Mouse (Mus musculus): ENCODE measurements around the gene Cdk5rap1. TPM values are rescaled to one million over a fixed set of nuclear protein-coding genes. Genes with fewer than 3 reads are reported as not detected.

The Cdk5rap1 gene
- polyA plus RNA-seq, 1 experiment, result 23.8 TPM

- Histone ChIP-seq H3K4me1 (ENCODE audit: control insufficient read depth, insufficient read depth, low read length) (no peaks in the 10 kb centered on the region), H3K4me3 (ENCODE audit: low read depth, low read length) (no peak overlapping the region), H3K27me3 (ENCODE audit: control insufficient read depth, insufficient read depth, low read length, poor library complexity, severe bottlenecking) (no peaks in the 10 kb centered on the region), H3K9me3 (replicated peaks; ENCODE audit: control insufficient read depth, insufficient read depth, low read length, poor library complexity, severe bottlenecking) (no peaks in the 10 kb centered on the region), H3K9ac (ENCODE audit: low read depth, poor library complexity, severe bottlenecking) (no peak overlapping the region), H3K36me3 (ENCODE audit: control insufficient read depth, insufficient read depth, low read length, poor library complexity, severe bottlenecking) (no peaks in the 10 kb centered on the region), H3K27ac (ENCODE audit: insufficient read depth, low read length) (no peak overlapping the region)
- TF ChIP-seq EP300 (IDR thresholded peaks at IDR 0.05; ENCODE audit: insufficient read depth, low read depth, low read length) (no peak), CTCF (IDR thresholded peaks at IDR 0.05; ENCODE audit: low read depth, low read length) (no peak), POLR2A (IDR thresholded peaks at IDR 0.05; ENCODE audit: insufficient read depth, low read length) (no peak)
Measured at GRCm38 (mm10) chr2:154394602-154395001, 21.8 kb upstream of the Cdk5rap1 start.

DNA sequence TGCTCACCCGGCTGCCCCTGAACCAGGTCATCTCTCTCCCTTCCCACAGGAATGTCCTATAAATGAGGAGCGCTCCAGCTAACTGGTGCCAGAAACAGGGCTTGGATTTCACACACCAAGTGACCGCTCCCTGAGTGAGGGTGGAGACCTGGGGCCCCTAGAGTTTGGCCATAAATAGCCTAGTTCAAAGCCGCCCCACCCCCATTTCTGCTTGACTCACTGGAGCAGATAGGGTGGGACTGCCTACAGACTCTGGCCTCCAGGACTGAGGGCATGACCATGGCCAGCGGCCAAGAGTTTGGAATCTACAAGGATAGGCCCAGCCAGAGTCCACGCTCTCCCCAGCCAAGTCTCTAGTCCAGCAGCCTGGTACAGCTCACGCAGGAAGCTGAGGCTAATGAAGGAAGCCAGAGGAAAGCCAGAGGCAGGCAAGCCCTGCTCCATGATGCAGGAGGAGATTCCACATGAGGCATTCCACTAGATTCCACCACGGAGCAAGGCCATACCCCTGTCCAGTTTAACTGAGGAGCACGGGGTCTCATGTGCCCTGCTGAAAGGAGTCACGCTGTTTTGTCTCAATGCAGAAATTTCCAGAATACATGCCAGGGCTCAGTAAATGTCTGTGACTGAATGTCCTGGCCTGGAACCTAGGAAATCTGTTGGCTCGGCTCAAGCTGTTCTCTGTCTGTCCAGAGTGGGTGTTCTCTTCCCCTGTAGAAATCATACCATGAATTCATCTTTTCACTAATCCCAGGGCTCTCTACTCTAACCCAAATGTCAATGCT is 17.6 kb upstream of the Cdk5rap1 start:
- no peaks in the 10 kb centered on the region for H3K4me1 ChIP-seq (ENCODE audit: control insufficient read depth, insufficient read depth, low read length)
- TF ChIP-seq POLR2A (IDR thresholded peaks at IDR 0.05; ENCODE audit: insufficient read depth, low read length), result no peak
- no peak for TF ChIP-seq EP300 (IDR thresholded peaks at IDR 0.05; ENCODE audit: insufficient read depth, low read depth, low read length)
- no peak for TF ChIP-seq CTCF (IDR thresholded peaks at IDR 0.05; ENCODE audit: low read depth, low read length)
- no peaks in the 10 kb centered on the region for H3K9me3 ChIP-seq (replicated peaks; ENCODE audit: control insufficient read depth, insufficient read depth, low read length, poor library complexity, severe bottlenecking)
- H3K9ac ChIP-seq (ENCODE audit: low read depth, poor library complexity, severe bottlenecking), result no peak overlapping the region
- no peaks in the 10 kb centered on the region for H3K27me3 ChIP-seq (ENCODE audit: control insufficient read depth, insufficient read depth, low read length, poor library complexity, severe bottlenecking)
- H3K4me3 ChIP-seq (ENCODE audit: low read depth, low read length), result no peak overlapping the region
- H3K36me3 ChIP-seq (ENCODE audit: control insufficient read depth, insufficient read depth, low read length, poor library complexity, severe bottlenecking), result no peaks in the 10 kb centered on the region
- H3K27ac ChIP-seq (ENCODE audit: insufficient read depth, low read length), result no peak overlapping the region

DNA sequence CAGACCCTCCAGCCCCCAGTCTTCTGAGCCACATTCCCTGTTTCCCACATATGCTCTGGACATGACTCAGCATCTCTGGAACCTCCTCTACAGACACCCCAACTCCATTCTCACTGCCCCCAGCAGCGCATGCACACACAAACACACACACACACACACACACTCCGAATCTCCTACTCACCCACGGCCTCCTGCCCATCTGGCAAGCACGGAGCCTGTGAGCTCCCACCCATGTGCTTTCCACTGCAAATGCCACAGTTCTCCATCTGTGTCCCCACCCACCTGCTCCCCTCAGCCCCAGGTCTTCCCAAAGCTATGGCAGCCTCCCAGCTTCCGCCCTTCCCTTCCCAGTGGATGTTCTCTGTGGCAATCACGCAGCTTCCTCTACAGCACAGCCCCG is 6.3 kb upstream of the Cdk5rap1 start:
- Histone ChIP-seq H3K27ac (ENCODE audit: insufficient read depth, low read length) (no peak overlapping the region), H3K36me3 (ENCODE audit: control insufficient read depth, insufficient read depth, low read length, poor library complexity, severe bottlenecking) (no peaks in the 10 kb centered on the region), H3K27me3 (ENCODE audit: control insufficient read depth, insufficient read depth, low read length, poor library complexity, severe bottlenecking) (no peaks in the 10 kb centered on the region), H3K9ac (ENCODE audit: low read depth, poor library complexity, severe bottlenecking) (no peak overlapping the region), H3K4me1 (ENCODE audit: control insufficient read depth, insufficient read depth, low read length) (no peaks in the 10 kb centered on the region), H3K4me3 (ENCODE audit: low read depth, low read length) (no peak overlapping the region), H3K9me3 (replicated peaks; ENCODE audit: control insufficient read depth, insufficient read depth, low read length, poor library complexity, severe bottlenecking) (no peaks in the 10 kb centered on the region)
- TF ChIP-seq EP300 (IDR thresholded peaks at IDR 0.05; ENCODE audit: insufficient read depth, low read depth, low read length) (no peak), CTCF (IDR thresholded peaks at IDR 0.05; ENCODE audit: low read depth, low read length) (no peak)

GRCm38 (mm10) chr2:154374807-154375601 is 2.2 kb upstream of the Cdk5rap1 start:
- no peaks in the 10 kb centered on the region; the same call in 1 of the 2 replicates for H3K36me3 ChIP-seq (ENCODE audit: control insufficient read depth, insufficient read depth, low read length, poor library complexity, severe bottlenecking)
- no peak overlapping the region for H3K9ac ChIP-seq (ENCODE audit: low read depth, poor library complexity, severe bottlenecking)
- TF ChIP-seq CTCF (IDR thresholded peaks at IDR 0.05; ENCODE audit: low read depth, low read length) (no peak), POLR2A (IDR thresholded peaks at IDR 0.05; ENCODE audit: insufficient read depth, low read length) (no peak), EP300 (IDR thresholded peaks at IDR 0.05; ENCODE audit: insufficient read depth, low read depth, low read length) (no peak)
- no peaks in the 10 kb centered on the region for H3K27me3 ChIP-seq (ENCODE audit: control insufficient read depth, insufficient read depth, low read length, poor library complexity, severe bottlenecking)
- H3K9me3 ChIP-seq (replicated peaks; ENCODE audit: control insufficient read depth, insufficient read depth, low read length, poor library complexity, severe bottlenecking), result no peaks in the 10 kb centered on the region
- H3K4me1 ChIP-seq (ENCODE audit: control insufficient read depth, insufficient read depth, low read length), result no peaks in the 10 kb centered on the region
- H3K27ac ChIP-seq (ENCODE audit: insufficient read depth, low read length), result no peak overlapping the region
- H3K4me3 ChIP-seq (ENCODE audit: low read depth, low read length), result no peak overlapping the region

GRCm38 (mm10) chr2:154373961-154374632 is 1.3 kb upstream of the Cdk5rap1 start:
- Histone ChIP-seq H3K9me3 (replicated peaks; ENCODE audit: control insufficient read depth, insufficient read depth, low read length, poor library complexity, severe bottlenecking) (no peaks in the 10 kb centered on the region), H3K27ac (ENCODE audit: insufficient read depth, low read length) (no peak overlapping the region), H3K27me3 (ENCODE audit: control insufficient read depth, insufficient read depth, low read length, poor library complexity, severe bottlenecking) (no peaks in the 10 kb centered on the region), H3K4me3 (ENCODE audit: low read depth, low read length) (no peak overlapping the region), H3K36me3 (ENCODE audit: control insufficient read depth, insufficient read depth, low read length, poor library complexity, severe bottlenecking) (no peaks in the 10 kb centered on the region; the same call in 1 of the 2 replicates), H3K9ac (ENCODE audit: low read depth, poor library complexity, severe bottlenecking) (no peak overlapping the region), H3K4me1 (ENCODE audit: control insufficient read depth, insufficient read depth, low read length) (no peaks in the 10 kb centered on the region)
- TF ChIP-seq POLR2A (IDR thresholded peaks at IDR 0.05; ENCODE audit: insufficient read depth, low read length) (no peak), CTCF (IDR thresholded peaks at IDR 0.05; ENCODE audit: low read depth, low read length) (peak; percentile 40), EP300 (IDR thresholded peaks at IDR 0.05; ENCODE audit: insufficient read depth, low read depth, low read length) (no peak)

Measured in ES-Bruce4 (cell line).